9 mouse cellular contexts compared by ENCODE assay signal in the genomic region with DNA sequence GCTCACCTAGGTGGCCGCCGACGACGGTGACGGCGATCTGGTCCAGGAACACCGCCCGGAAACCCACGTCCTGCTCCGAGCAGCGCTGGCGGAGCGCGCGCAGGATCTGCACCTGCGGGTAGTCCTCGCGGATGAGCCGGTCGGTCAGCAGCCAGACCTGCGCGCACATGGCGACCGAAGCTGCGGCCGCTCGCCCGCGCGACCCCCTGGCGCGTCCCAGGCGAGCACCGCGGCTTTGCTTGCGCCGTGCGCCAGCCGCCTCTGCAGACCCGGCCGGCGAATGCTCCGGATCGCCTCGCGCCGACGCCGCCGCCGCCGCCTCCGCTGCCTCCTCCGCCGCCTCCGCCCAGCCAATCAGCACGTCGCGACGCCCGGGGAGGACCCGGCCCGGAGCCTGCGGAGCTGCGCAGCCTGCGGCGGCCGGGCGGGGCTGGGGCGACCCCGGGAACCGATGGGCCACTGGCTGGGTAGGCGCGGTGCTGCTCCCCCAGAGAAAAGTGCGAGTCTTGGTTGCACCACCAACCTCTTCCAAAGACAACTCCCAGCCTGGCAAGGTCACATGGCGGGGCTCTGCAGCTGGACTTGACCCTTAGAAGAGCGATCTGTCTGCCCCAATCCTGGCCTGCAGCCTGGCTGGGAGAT. TPM values are rescaled to one million over a fixed set of nuclear protein-coding genes. Genes with fewer than 3 reads are reported as not detected.
DNase-seq lines count a peak whose midpoint lies in the region; ATAC-seq and TF ChIP-seq lines count a peak whose summit lies in the region.
"Had no signal": no experiment of that assay in that cellular context is flagged by ENCODE, and none has a peak within 500 bp of the region (broad histone marks: within the 10 kb centered on the region; RNA-seq: fewer than 3 reads in every experiment).

A gene (minus strand): TSS at position 338 of the 642 bp plus-strand sequence.

- H3K36me3 ChIP-seq in E14TG2a.4 (ENCODE audit: insufficient read depth, low read length) = no peaks in the 10 kb centered on the region
- no peaks in the 10 kb centered on the region for H3K36me3 ChIP-seq in forebrain, postnatal 0 days (ENCODE audit: insufficient read depth)
- H3K36me3 ChIP-seq in liver, embryonic 16.5 days (ENCODE audit: control insufficient read depth, insufficient read depth) = no peaks in the 10 kb centered on the region
- H3K36me3 ChIP-seq in neural tube, embryonic 14.5 days (ENCODE audit: control insufficient read depth, insufficient read depth, low read length) = no peaks in the 10 kb centered on the region

- H3K4me2 ChIP-seq in forebrain, postnatal 0 days (ENCODE audit: low read depth) = peak within 1 kb of the TSS; percentile 74
- peak within 1 kb of the TSS; percentile 60 for H3K4me2 ChIP-seq in liver, embryonic 16.5 days (ENCODE audit: low read depth, low read length)
- peak within 1 kb of the TSS; percentile 54 for H3K4me2 ChIP-seq in neural tube, embryonic 14.5 days (ENCODE audit: low read depth, low read length)

- H3K4me1 ChIP-seq in E14TG2a.4 (replicated peaks; ENCODE audit: low read depth, low read length) = peaks cover 24% of the 10 kb centered on the region
- 0 out of 2 replicates have a peak, but pooled peaks cover 7% of the 10 kb centered on the region for H3K4me1 ChIP-seq in forebrain, postnatal 0 days (ENCODE audit: insufficient read depth)
- no peaks in the 10 kb centered on the region for H3K4me1 ChIP-seq in liver, embryonic 16.5 days (ENCODE audit: control insufficient read depth, low read depth, low read length)
- H3K4me1 ChIP-seq in neural tube, embryonic 14.5 days (ENCODE audit: control insufficient read depth, insufficient read depth, low read length) = peaks cover 5% of the 10 kb centered on the region; the same call in 1 of the 2 replicates

- no peaks in the 10 kb centered on the region for H3K9me3 ChIP-seq in E14TG2a.4 (ENCODE audit: low read length)
- H3K9me3 ChIP-seq in forebrain, postnatal 0 days (ENCODE audit: low read length) = no peaks in the 10 kb centered on the region
- no peaks in the 10 kb centered on the region for H3K9me3 ChIP-seq in liver, embryonic 16.5 days (replicated peaks; ENCODE audit: control insufficient read depth, low read length)
- no peaks in the 10 kb centered on the region for H3K9me3 ChIP-seq in neural tube, embryonic 14.5 days (ENCODE audit: control insufficient read depth, low read length)

- peak within 1 kb of the TSS; percentile 78 for H3K4me3 ChIP-seq in E14TG2a.4 (replicated peaks; ENCODE audit: low read length)
- peak within 1 kb of the TSS; percentile 67 for H3K4me3 ChIP-seq in forebrain, postnatal 0 days (ENCODE audit: low read depth, low read length)
- H3K4me3 ChIP-seq in liver, embryonic 16.5 days (ENCODE audit: low read depth, low read length) = peak within 1 kb of the TSS; percentile 48
- peak within 1 kb of the TSS; percentile 60 for H3K4me3 ChIP-seq in neural tube, embryonic 14.5 days (ENCODE audit: low read depth, low read length)

- peak; percentile 84 to 89 for DNase-seq in cerebellum, adult 18-20 months
- DNase-seq in forebrain, postnatal 0 days = peak; percentile 81
- DNase-seq in heart, postnatal 14 days = peak; percentile 68 to 77
- DNase-seq in kidney, postnatal 4 days = peak; percentile 73 to 82
- DNase-seq in testis, postnatal 10 days (ENCODE audit: low spot score) = peak; percentile 76

- ATAC-seq in forebrain, postnatal 0 days = peak; percentile 96
- peak; percentile 35; the same call in 1 of the 2 replicates for ATAC-seq in liver, embryonic 16.5 days (ENCODE audit: low read depth)
- peak; percentile 93 for ATAC-seq in neural tube, embryonic 14.5 days (ENCODE audit: low read depth)
- ATAC-seq: Patski had no signal

- intact Hi-C loops in heart, postnatal 14 days (cut with DNase I) = no loop called here

- TF ChIP-seq CTCF in E14TG2a.4 (conservative IDR thresholded peaks at IDR 0.05; ENCODE audit: low read length) = no peak
- TF ChIP-seq CTCF in forebrain, postnatal 0 days (IDR thresholded peaks at IDR 0.05; ENCODE audit: low read depth) = no peak

- WGBS in forebrain, postnatal 0 days = 2% methylated on average over 66 of the region's 77 CpGs
- under 1% methylated on average over 73 of the region's 77 CpGs for WGBS in liver, embryonic 16.5 days (ENCODE audit: insufficient replicate concordance)
- under 1% methylated on average over 58 of the region's 77 CpGs for whole genome bisulfite sequencing in neural tube, embryonic 14.5 days

- H3K9ac ChIP-seq in forebrain, postnatal 0 days = peak within 1 kb of the TSS; percentile 68
- H3K9ac ChIP-seq in liver, embryonic 16.5 days (ENCODE audit: low read depth, low read length) = no peak within 1 kb of the TSS
- H3K9ac ChIP-seq in neural tube, embryonic 14.5 days (replicated peaks; ENCODE audit: low read depth, low read length) = peak within 1 kb of the TSS; percentile 73

- peaks cover 66% of the 10 kb centered on the region for H3K27me3 ChIP-seq in E14TG2a.4 (ENCODE audit: insufficient read depth, low read length)
- no peaks in the 10 kb centered on the region for H3K27me3 ChIP-seq in forebrain, postnatal 0 days (ENCODE audit: insufficient read depth, low read length)
- H3K27me3 ChIP-seq in liver, embryonic 16.5 days (ENCODE audit: control insufficient read depth, insufficient read depth, low read depth, low read length) = peaks cover 25% of the 10 kb centered on the region
- no peaks in the 10 kb centered on the region for H3K27me3 ChIP-seq in neural tube, embryonic 14.5 days (ENCODE audit: control insufficient read depth, insufficient read depth, low read length)
- H3K27me3 ChIP-seq: Patski had no signal

- peak within 1 kb of the TSS; percentile 78 for H3K27ac ChIP-seq in forebrain, postnatal 0 days (ENCODE audit: low read depth, low read length)
- no peak within 1 kb of the TSS for H3K27ac ChIP-seq in liver, embryonic 16.5 days (ENCODE audit: low read length)
- peak within 1 kb of the TSS; percentile 80 for H3K27ac ChIP-seq in neural tube, embryonic 14.5 days (ENCODE audit: low read depth, low read length)

RNA-seq across cellular contexts. Expression of the gene that starts here (rescaled TPM):
- total RNA-seq in forebrain, postnatal 0 days (2014; rRNA removed) = 22.8 and 28.4 TPM in 2 replicates
- polyA plus RNA-seq in forebrain, postnatal 0 days (2015; fragmentation: Nextera tagmentation; extraction: Ambion mirVana) = 16.6 and 21.6 TPM in 2 replicates
- under 1 TPM; 0.68 to 0.76 TPM for total RNA-seq in heart, postnatal 14 days (2021)
- polyA plus RNA-seq in liver, embryonic 16.5 days (2015; fragmentation: Nextera tagmentation; extraction: Ambion mirVana) = 0.05 TPM in 1 of 2 replicates, not detected in the other
- 33.4 and 37.7 TPM in 2 replicates for polyA plus RNA-seq in neural tube, embryonic 14.5 days (2014; fragmentation: Nextera tagmentation; extraction: Ambion mirVana)

Comparison
In these comparisons a context has a peak if more than half of its experiments do, and no peak if none do; other contexts are left out.
1. RNA of the gene that starts here (total RNA-seq): 22.8 to 28.4 TPM in forebrain, postnatal 0 days; 0.68 to 0.76 TPM in heart, postnatal 14 days; every median in the first group is over 10 times any median in the second.
2. RNA of the gene that starts here (polyA plus RNA-seq): 33.4 to 37.7 TPM in neural tube, embryonic 14.5 days and 16.6 to 21.6 TPM in forebrain, postnatal 0 days; 0.05 TPM in liver, embryonic 16.5 days; every median in the first group is over 10 times any median in the second.
3. Peak in DNase-seq in heart, postnatal 14 days; RNA of the gene not detected or under 1 TPM.
4. Peak in ATAC-seq, H3K4me3 ChIP-seq and H3K4me2 ChIP-seq in liver, embryonic 16.5 days; RNA of the gene not detected or under 1 TPM.
5. ATAC-seq: peak in every context shown above with its lines; median percentile 96 in forebrain, postnatal 0 days; 93 in neural tube, embryonic 14.5 days; 35 in liver, embryonic 16.5 days.
6. Peak in every context shown above with its lines, with median percentiles within 50 percentile points of each other: H3K4me3 ChIP-seq, DNase-seq and H3K4me2 ChIP-seq.